Mouse (Mus musculus) gonadal fat pad, adult 2 months (tissue): Measurements from ENCODE around the gene Gm45783. TPM values are rescaled to one million over a fixed set of nuclear protein-coding genes. Genes with fewer than 3 reads are reported as not detected.
"Not testable (repeated sequence)": the region's sequence is repeated elsewhere in the genome, so short reads cannot be mapped to it uniquely, and the experiment has no call there.

Experiments
- DNase-seq: peaks from one replicate; pipeline ENCODE4 v3.0.0-alpha.2; 2012; ENCODE audit warnings: low read depth
- polyA plus RNA-seq: library from polyadenylated mRNA; depleted of rRNA; stranded (reverse); fragments of >200 nt; gene quantifications from 2 replicates; pipeline ENCODE4 v1.2.3, GENCODE M21; 2012; rRNA removed

The Gm45783 gene
- 0.37 TPM in 1 of 2 replicates, not detected in the other for polyA plus RNA-seq

DNA sequence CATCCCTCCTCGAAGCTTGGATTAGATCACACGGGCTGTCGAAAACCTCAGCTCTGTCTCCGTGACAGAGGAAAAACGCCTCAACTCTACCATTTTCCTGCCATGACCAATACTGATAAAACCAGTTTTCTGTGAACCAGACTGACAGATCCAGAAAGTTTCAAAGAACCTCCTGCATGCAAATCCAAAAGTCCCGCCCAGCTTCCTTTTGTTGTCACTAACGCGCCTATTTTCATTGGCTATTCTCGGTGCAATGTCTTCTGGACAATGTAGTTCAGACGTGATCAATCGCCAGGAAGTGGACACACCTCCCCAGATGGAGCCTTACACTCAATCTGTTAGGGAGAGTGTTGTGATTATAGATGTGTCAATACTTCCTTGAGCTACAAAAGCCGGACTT, at the start of gene Gm45783:
Gene Gm45783, minus strand, starts transcription at position 143 of the 400 bp plus-strand sequence.
- not testable (repeated sequence) for DNase-seq

GRCm38 (mm10) chr7:7399603-7400002, 25.2 kb upstream of the Gm45783 start, which contains the start of gene Vmn2r31:
Vmn2r31 (minus strand) TSS chr7:7399703.
- not testable (repeated sequence) for DNase-seq

GRCm38 (mm10) chr7:7337509-7337908, 36.9 kb downstream of the Gm45783 start, which contains the start of gene Vmn2r30:
Vmn2r30 (minus strand) TSS chr7:7337609.
- not testable (repeated sequence) for DNase-seq

- no peak for DNase-seq
Measured at GRCm38 (mm10) chr7:7295595-7295994, 78.8 kb downstream of the Gm45783 start.

Other genes starting within 250 kb of the Gm45783 start
- 0.14 and 0.23 TPM in 2 replicates for gene Zfp773, start 237.8 kb downstream of the Gm45783 start, polyA plus RNA-seq
- 0.70 and 1.1 TPM in 2 replicates for gene Zfp418, start 203.2 kb downstream of the Gm45783 start, polyA plus RNA-seq
- 2.2 TPM in 2 replicates for gene Zfp772, start 164.6 kb downstream of the Gm45783 start, polyA plus RNA-seq
- gene Vmn2r29, start 127.2 kb downstream of the Gm45783 start, polyA plus RNA-seq = 0.26 and 0.89 TPM in 2 replicates
- gene Gm45844, start 96.3 kb downstream of the Gm45783 start, polyA plus RNA-seq = 1.4 TPM in 2 replicates
- 30.9 and 34.8 TPM in 2 replicates for gene Clcn4, start 73.7 kb downstream of the Gm45783 start, polyA plus RNA-seq
- not detected in 2 replicates for gene Vmn2r30, start 37.0 kb downstream of the Gm45783 start, polyA plus RNA-seq
- not detected in 2 replicates for gene Vmn2r31, start 25.1 kb upstream of the Gm45783 start, polyA plus RNA-seq
- gene Vmn2r32, start 105.4 kb upstream of the Gm45783 start, polyA plus RNA-seq = not detected in 2 replicates
- gene Vmn2r33, start 192.2 kb upstream of the Gm45783 start, polyA plus RNA-seq = not detected in 2 replicates